Mouse (Mus musculus): ENCODE results near the gene Apod.

GRCm38 (mm10) chr16:31297113-31297512 is 17.5 kb downstream of the Apod start:
- TF ChIP-seq CTCF (IDR thresholded peaks at IDR 0.05; ENCODE audit: low read depth): no peak
- no peak for TF ChIP-seq EP300 (IDR thresholded peaks at IDR 0.05; ENCODE audit: low read depth)
